Mouse (Mus musculus): ENCODE measurements at regions not wholly inside any gene's neighbourhood (a gene's known extent, or its start where the extent isn't known, plus 50 kb on each side); places are given as distances from the start of the nearest gene placed in this dataset.
A peak's percentile ranks its signal among the peaks of the same experiment; 100 is the strongest.

GRCm38 (mm10) chr16:95839512-95840253, 137.8 kb downstream of the Ets2 start:
- DNase-seq: no peak

GRCm38 (mm10) chr16:95838886-95839430, 137.1 kb downstream of the Ets2 start:
- DNase-seq: peak in 1 of 2 experiments; percentile 40

- DNase-seq: no peak
These were observed 136.6 kb downstream of the Ets2 start for GRCm38 (mm10) chr16:95838478-95838846.

GRCm38 (mm10) chr16:95837723-95838477, 136.0 kb downstream of the Ets2 start:
- no peak for DNase-seq

GRCm38 (mm10) chr16:95835941-95836340, 134.1 kb downstream of the Ets2 start:
- DNase-seq: no peak

GRCm38 (mm10) chr16:95834556-95835288, 132.8 kb downstream of the Ets2 start:
- DNase-seq: no peak

GRCm38 (mm10) chr16:95833455-95833854, 131.6 kb downstream of the Ets2 start:
- DNase-seq: peak; percentile 46 to 48

GRCm38 (mm10) chr16:95832346-95832739, 130.5 kb downstream of the Ets2 start:
- no peak for DNase-seq

- peak; percentile 47 to 69 for DNase-seq
These were observed 129.9 kb downstream of the Ets2 start for GRCm38 (mm10) chr16:95831566-95832345.

- DNase-seq: no peak
These were observed 125.5 kb downstream of the Ets2 start for GRCm38 (mm10) chr16:95827402-95827737.

- no peak for DNase-seq
These were observed 125.0 kb downstream of the Ets2 start for GRCm38 (mm10) chr16:95826681-95827401.

GRCm38 (mm10) chr16:95825723-95826122, 123.8 kb downstream of the Ets2 start:
- DNase-seq: no peak

- DNase-seq: peak; percentile 64 to 84
These were observed 123.1 kb downstream of the Ets2 start for GRCm38 (mm10) chr16:95824720-95825534.

GRCm38 (mm10) chr16:95823803-95824202, 121.9 kb downstream of the Ets2 start:
- DNase-seq: no peak

- DNase-seq: no peak
These were observed 119.2 kb downstream of the Ets2 start for GRCm38 (mm10) chr16:95821080-95821479.

- DNase-seq: no peak
These were observed 118.7 kb downstream of the Ets2 start for GRCm38 (mm10) chr16:95820606-95821005.

- DNase-seq: no peak
These were observed 118.1 kb downstream of the Ets2 start for GRCm38 (mm10) chr16:95820013-95820412.

- no peak for DNase-seq
These were observed 114.1 kb downstream of the Ets2 start for GRCm38 (mm10) chr16:95815966-95816365.

- no peak for DNase-seq
These were observed 113.4 kb downstream of the Ets2 start for GRCm38 (mm10) chr16:95815206-95815731.

- DNase-seq: peak; percentile 16 to 55
These were observed 112.7 kb downstream of the Ets2 start for GRCm38 (mm10) chr16:95814513-95815118.
